Mouse (Mus musculus): ENCODE results near the gene Sebox.

GRCm38 (mm10) chr11:78534516-78534915 lies 31.3 kb downstream of the Sebox start:
- no peak for TF ChIP-seq CTCF (IDR thresholded peaks at IDR 0.05; ENCODE audit: low read depth, low read length)
- no peak for TF ChIP-seq GATA1 (IDR thresholded peaks at IDR 0.05; ENCODE audit: borderline replicate concordance, low read length)
- no peak for TF ChIP-seq GATA2 (IDR thresholded peaks at IDR 0.05; ENCODE audit: borderline replicate concordance, low read depth, low read length)
- TF ChIP-seq POLR2AphosphoS5 (IDR thresholded peaks at IDR 0.05; ENCODE audit: insufficient replicate concordance, low read depth, low read length) = no peak
